Mouse (Mus musculus) liver, embryonic 14.5 days (tissue): ENCODE data around the gene Ntrk3. TPM values are rescaled to one million over a fixed set of nuclear protein-coding genes. Genes with fewer than 3 reads are reported as not detected.

Source experiments
- ATAC-seq: fragments of 200-750 bp; cut with Nextera tagmentation; 2 replicates; pipeline ENCODE4 v1.8.0; 2017; ENCODE audit warnings: moderate number of reproducible peaks, mild to moderate bottlenecking, moderate library complexity; ENCODE audit not compliant: insufficient read depth
- DNase-seq, 3 experiments: peaks; one replicate each; pipeline ENCODE4 v3.0.0-alpha.2; 2012 to 2013; ENCODE audit warnings: low read depth in 3 of 3, low spot score in 3 of 3
- H3K27ac ChIP-seq: fragments of 300-500 bp; sonication (generic); 2 replicates; pipeline ENCODE4 v1.5.1; 2014; ENCODE audit warnings: moderate library complexity, mild to moderate bottlenecking, control low read depth, inconsistent platforms
- H3K27me3 ChIP-seq: fragments of 300-500 bp; sonication (generic); 2 replicates; pipeline ENCODE4 v1.6.1; 2014; ENCODE audit warnings: mild to moderate bottlenecking, low read length, moderate library complexity; ENCODE audit not compliant: control insufficient read depth, insufficient read depth
- H3K36me3 ChIP-seq: fragments of 300-500 bp; sonication (generic); replicated peaks from 2 replicates; pipeline ENCODE4 v1.6.1; 2014; ENCODE audit warnings: low read depth; ENCODE audit not compliant: control insufficient read depth, insufficient read depth
- H3K4me1 ChIP-seq, 2 experiments: fragments of 200-500 bp in 1 of 2; fragments of 300-500 bp in 1 of 2; sonication (generic) in 1 of 2; replicated peaks; 2 replicates each; pipeline ENCODE4 v1.6.1; 2012 to 2014; ENCODE audit warnings: antibody characterized with exemption in 1 of 2, inconsistent platforms in 1 of 2, low read length in 1 of 2; ENCODE audit not compliant: control insufficient read depth in 2 of 2, insufficient read depth in 2 of 2
- H3K4me2 ChIP-seq: fragments of 300-500 bp; sonication (generic); 2 replicates; pipeline ENCODE4 v1.6.1; 2014; ENCODE audit warnings: low read depth, mild to moderate bottlenecking, control low read depth, moderate library complexity
- H3K4me3 ChIP-seq, 2 experiments: fragments of 200-500 bp in 1 of 2; fragments of 300-500 bp in 1 of 2; sonication (generic) in 1 of 2; 2 replicates each; pipeline ENCODE4 v1.5.1; 2012 to 2014; ENCODE audit warnings: low read depth in 2 of 2, low read length in 2 of 2, mild to moderate bottlenecking in 2 of 2, control low read depth in 1 of 2, inconsistent platforms in 1 of 2, moderate library complexity in 1 of 2; ENCODE audit not compliant: insufficient read depth in 1 of 2
- H3K9ac ChIP-seq: fragments of 300-500 bp; sonication (generic); replicated peaks from 2 replicates; pipeline ENCODE4 v1.6.1; 2014; ENCODE audit warnings: mild to moderate bottlenecking, control low read depth, moderate library complexity
- H3K9me3 ChIP-seq: fragments of 300-500 bp; sonication (generic); 2 replicates; pipeline ENCODE4 v1.6.1; 2016; ENCODE audit warnings: low read length, mixed read lengths; ENCODE audit not compliant: control insufficient read depth
- CTCF ChIP-seq: IDR thresholded peaks from 2 replicates; pipeline ENCODE4 v1.5.1; 2016; ENCODE audit warnings: antibody characterized with exemption, low read depth, control low read depth
- EP300 ChIP-seq: IDR thresholded peaks from 2 replicates; pipeline ENCODE4 v1.6.1; 2016; ENCODE audit warnings: antibody characterized with exemption, low read depth
- WGBS: fragments of 180-500 bp; shearing (Covaris S2); extraction: QIAGEN DNeasy Blood & Tissue Kit; methylation state at CpG from one replicate; pipeline ENCODE4 v1.1.7; 2014; ENCODE audit not compliant: insufficient replicate concordance; 5-methylcytosine and 5-hydroxymethylcytosine counted together
- polyA plus RNA-seq, 2 experiments: library from polyadenylated mRNA; depleted of rRNA in 1 of 2; stranded (reverse) in 1 of 2; unstranded in 1 of 2; fragments of >200 nt; fragmentation: Nextera tagmentation in 1 of 2; extraction: Ambion mirVana in 1 of 2; gene quantifications; 2 replicates each; pipeline versions ENCODE4 v1.2.1 to v1.2.3; 2012 to 2014

Gene Ntrk3
- polyA plus RNA-seq, 2 experiments = 0.14 to 0.25 TPM

DNA sequence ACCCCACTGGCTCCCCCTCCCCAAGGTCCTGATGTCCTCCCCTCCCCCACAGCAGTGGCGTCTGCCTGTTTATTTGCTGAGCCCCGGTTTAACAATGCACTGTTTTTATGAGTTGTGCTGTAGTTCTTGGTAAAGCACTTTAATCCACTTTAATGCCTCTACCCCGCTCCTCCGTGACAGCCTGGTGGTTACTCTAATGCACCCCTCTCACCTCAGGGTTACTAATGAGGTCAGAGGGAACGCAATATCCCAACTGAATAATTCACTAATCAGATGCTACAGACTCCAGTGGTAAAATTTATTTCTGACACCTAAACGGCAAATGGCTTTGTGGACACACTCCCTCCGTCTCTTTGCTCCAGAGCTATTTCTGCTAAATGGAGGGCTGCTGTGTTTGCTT is 133.9 kb downstream of the Ntrk3 start:
- ATAC-seq = no peak
- WGBS = 29% methylated on average over 7 of the region's 7 CpGs

DNA sequence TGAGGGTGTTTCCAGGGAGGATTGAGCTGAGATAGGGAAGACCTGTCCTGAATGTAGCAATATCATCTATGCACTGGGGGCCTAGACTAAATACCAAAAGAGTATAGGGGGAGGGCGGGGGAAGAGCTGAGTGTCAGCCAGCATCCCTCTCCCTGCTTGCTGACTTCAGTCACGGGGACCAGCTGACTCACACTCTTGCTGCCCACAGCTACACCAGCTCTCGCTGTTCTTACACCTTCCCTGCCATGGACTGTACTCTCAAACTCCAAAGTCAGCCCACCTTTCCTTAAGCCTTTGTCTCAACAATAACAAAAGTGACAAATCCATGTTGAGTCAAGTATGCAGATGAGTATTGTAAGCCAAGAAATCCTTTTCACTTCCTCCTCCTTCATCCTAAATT is 136.0 kb downstream of the Ntrk3 start:
- Histone ChIP-seq H3K27ac (no peak overlapping the region), H3K4me1 (no peaks in the 10 kb centered on the region), H3K4me3 (no peak overlapping the region), H3K36me3 (no peaks in the 10 kb centered on the region), H3K9ac (no peak overlapping the region), H3K4me2 (no peak overlapping the region), H3K27me3 (no peaks in the 10 kb centered on the region), H3K9me3 (no peaks in the 10 kb centered on the region)
- ATAC-seq (no peak), DNase-seq (no peak)
- TF ChIP-seq EP300 (no peak), CTCF (no peak)
- 42% methylated on average over 3 of the region's 3 CpGs for WGBS

More for the DNA sequence above, 133.9 kb downstream of the Ntrk3 start:
- Histone ChIP-seq H3K9ac (no peak overlapping the region), H3K4me3 (no peak overlapping the region), H3K27ac (no peak overlapping the region), H3K4me2 (no peak overlapping the region), H3K9me3 (no peaks in the 10 kb centered on the region), H3K4me1 (no peaks in the 10 kb centered on the region), H3K36me3 (no peaks in the 10 kb centered on the region), H3K27me3 (no peaks in the 10 kb centered on the region)
- DNase-seq = no peak
- TF ChIP-seq EP300 (no peak), CTCF (no peak)

DNA sequence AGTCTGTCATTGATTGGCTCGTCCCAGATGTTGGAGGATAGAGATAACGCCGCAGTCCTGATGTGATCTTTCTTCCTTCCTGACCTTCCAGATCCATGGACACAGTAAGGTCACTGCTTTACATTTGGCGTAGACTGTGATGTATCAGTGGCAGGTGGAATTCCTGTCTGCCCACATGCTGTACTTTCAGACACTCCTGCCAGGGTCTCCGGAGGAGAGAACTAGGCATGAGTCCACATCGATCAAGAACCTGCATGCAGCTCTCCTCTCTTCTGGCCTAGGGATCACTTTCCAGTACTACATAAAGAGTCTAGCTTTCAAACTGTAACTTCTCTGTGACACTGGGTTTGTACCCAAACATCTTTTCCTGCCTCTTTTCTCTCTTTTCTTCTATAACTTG is 136.9 kb downstream of the Ntrk3 start:
- Histone ChIP-seq H3K27ac (no peak overlapping the region), H3K9me3 (no peaks in the 10 kb centered on the region), H3K36me3 (no peaks in the 10 kb centered on the region), H3K4me3 (no peak overlapping the region), H3K9ac (no peak overlapping the region), H3K4me2 (no peak overlapping the region), H3K27me3 (no peaks in the 10 kb centered on the region), H3K4me1 (no peaks in the 10 kb centered on the region)
- 62% methylated on average over 6 of the region's 6 CpGs for WGBS
- DNase-seq (no peak), ATAC-seq (no peak)
- no peak for TF ChIP-seq EP300
- TF ChIP-seq CTCF = no peak

DNA sequence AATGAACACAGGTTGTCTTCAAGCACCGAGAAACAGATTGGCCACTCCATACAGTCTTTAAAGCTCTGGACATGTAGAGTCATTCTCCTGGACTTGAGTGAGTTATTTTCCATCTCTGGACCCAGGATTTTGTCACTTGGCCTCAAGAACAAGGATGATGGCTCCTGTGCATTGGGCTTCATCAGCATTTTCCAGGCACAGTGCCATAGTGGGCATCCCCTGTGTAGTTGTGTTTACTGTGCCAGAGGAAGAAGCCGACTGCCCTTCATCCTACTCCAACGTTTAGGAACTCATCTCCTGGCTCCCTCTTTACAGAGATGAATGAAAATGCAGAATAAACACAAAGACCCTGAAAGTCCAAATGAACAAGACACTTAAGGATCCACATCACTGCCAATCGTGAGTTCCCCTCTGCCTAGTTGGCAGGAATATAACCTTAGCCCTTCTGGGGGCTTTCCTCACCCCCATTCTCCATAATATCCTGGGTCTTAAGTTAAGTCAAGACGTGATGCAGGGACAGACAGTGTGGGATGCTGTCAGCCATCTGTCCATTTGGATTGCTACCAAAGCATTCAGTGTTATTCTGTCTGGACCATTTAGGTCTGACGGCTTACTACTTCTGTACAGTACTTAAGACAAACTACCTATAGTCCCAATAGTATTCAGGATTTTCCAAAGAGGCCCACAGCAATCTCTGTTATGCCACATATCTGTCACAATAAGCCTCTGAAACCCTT is 137.7 kb downstream of the Ntrk3 start:
- no peak overlapping the region for H3K4me2 ChIP-seq
- TF ChIP-seq CTCF (no peak), EP300 (no peak)
- WGBS = 54% methylated on average over 6 of the region's 6 CpGs
- no peaks in the 10 kb centered on the region for H3K36me3 ChIP-seq
- no peak overlapping the region for H3K27ac ChIP-seq
- DNase-seq (no peak), ATAC-seq (no peak)
- H3K4me1 ChIP-seq = no peaks in the 10 kb centered on the region
- no peaks in the 10 kb centered on the region for H3K27me3 ChIP-seq
- H3K4me3 ChIP-seq = no peak overlapping the region
- H3K9ac ChIP-seq = no peak overlapping the region
- no peaks in the 10 kb centered on the region for H3K9me3 ChIP-seq

DNA sequence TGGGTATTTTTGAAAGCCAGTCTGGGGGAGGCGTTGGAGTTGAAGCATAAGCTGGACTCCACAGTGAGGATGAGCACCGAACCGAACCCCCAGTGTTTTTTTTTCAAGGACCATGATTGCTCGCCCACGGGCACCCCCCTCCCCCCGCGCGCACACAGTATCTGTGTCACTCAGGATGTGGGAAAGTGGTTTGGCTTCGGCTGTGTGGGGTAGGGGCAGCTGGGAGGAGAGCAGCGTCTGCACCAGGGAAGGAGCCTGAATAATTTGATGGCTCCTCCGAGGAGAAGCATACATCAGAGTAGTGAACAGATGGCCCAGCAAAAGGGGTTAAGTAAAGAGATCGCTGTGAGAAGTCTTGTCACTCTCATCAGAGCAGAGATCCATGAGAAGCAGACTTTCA is 139.7 kb downstream of the Ntrk3 start:
- 23% methylated on average over 12 of the region's 12 CpGs for WGBS
- TF ChIP-seq EP300 = no peak
- TF ChIP-seq CTCF = no peak
- DNase-seq = no peak

More for the DNA sequence above, 139.7 kb downstream of the Ntrk3 start:
- no peaks in the 10 kb centered on the region for H3K9me3 ChIP-seq
- H3K27me3 ChIP-seq = no peaks in the 10 kb centered on the region
- no peak for ATAC-seq
- no peak overlapping the region for H3K27ac ChIP-seq
- no peak overlapping the region for H3K4me2 ChIP-seq
- H3K36me3 ChIP-seq = no peaks in the 10 kb centered on the region
- no peak overlapping the region for H3K9ac ChIP-seq
- H3K4me3 ChIP-seq = no peak overlapping the region
- H3K4me1 ChIP-seq = no peaks in the 10 kb centered on the region
